Mouse (Mus musculus) C2C12 (cell line): ENCODE measurements around the gene Mef2a.

Experiments used
- CEBPB ChIP-seq: IDR thresholded peaks from one replicate; pipeline ENCODE4 v1.6.1; 2011; ENCODE audit warnings: low read depth, mild to moderate bottlenecking, control low read depth, moderate library complexity
- CTCF ChIP-seq: IDR thresholded peaks from one replicate; pipeline ENCODE4 v1.5.1; 2011; ENCODE audit not compliant: control insufficient read depth, insufficient read depth, insufficient read length
- FOSL1 ChIP-seq: IDR thresholded peaks from one replicate; pipeline ENCODE4 v1.8.0; 2011; ENCODE audit warnings: mild to moderate bottlenecking, low read length; ENCODE audit not compliant: poor library complexity, insufficient read depth, severe bottlenecking
- MAX ChIP-seq: IDR thresholded peaks from one replicate; pipeline ENCODE4 v1.6.1; 2011; ENCODE audit warnings: mild to moderate bottlenecking, control low read depth
- MYOD1 ChIP-seq: IDR thresholded peaks from one replicate; pipeline ENCODE4 v1.6.1; 2011; ENCODE audit warnings: low read depth; ENCODE audit not compliant: control insufficient read depth, insufficient read length
- USF1 ChIP-seq: IDR thresholded peaks from one replicate; pipeline ENCODE4 v1.6.1; 2011; ENCODE audit warnings: low read depth, mild to moderate bottlenecking, control low read depth, moderate library complexity

DNA sequence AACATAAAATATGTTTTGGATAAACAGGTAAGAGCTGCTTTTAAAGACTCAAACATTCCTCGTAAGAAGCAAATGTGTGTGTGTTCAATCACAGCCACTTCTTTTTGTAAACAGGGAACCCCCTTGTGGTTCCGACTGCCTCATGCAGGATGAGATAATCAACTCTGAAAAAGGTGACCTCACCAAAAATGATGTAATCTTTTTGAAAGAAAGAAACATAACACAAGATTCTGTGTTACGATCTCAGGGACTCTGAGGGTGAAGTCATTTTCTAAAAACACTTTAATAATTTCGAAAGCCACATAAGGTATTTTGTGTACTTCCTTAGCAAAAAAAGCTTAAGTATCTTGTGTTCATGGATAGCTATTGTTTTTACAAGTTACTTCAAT lies 128.8 kb downstream of the Mef2a start:
- TF ChIP-seq USF1 (no peak), FOSL1 (no peak), CTCF (no peak), MAX (no peak), CEBPB (no peak), MYOD1 (no peak)
